Mouse (Mus musculus) E14TG2a.4 (cell line): Measurements from ENCODE around the gene Hspb8.

ENCODE experiments used
- CTCF ChIP-seq: conservative IDR thresholded peaks from 2 replicates; pipeline ENCODE4 v1.5.1; 2014; ENCODE audit warnings: low read length
- POU5F1 ChIP-seq: IDR thresholded peaks from 2 replicates; pipeline ENCODE4 v1.6.1; 2014; ENCODE audit warnings: low read length, borderline replicate concordance

- TF ChIP-seq POU5F1 (no peak), CTCF (no peak)
These were observed 1.9 kb downstream of the Hspb8 start for GRCm38 (mm10) chr5:116420759-116421225.
